Mouse (Mus musculus) lung, adult 2 months (tissue): ENCODE measurements at regions not wholly inside any gene's neighbourhood (a gene's known extent, or its start where the extent isn't known, plus 50 kb on each side); places are given as distances from the start of the nearest gene placed in this dataset.

Experiments
- CTCF ChIP-seq: fragments of 200-500 bp; IDR thresholded peaks from 2 replicates; pipeline ENCODE4 v1.5.1; 2011; ENCODE audit warnings: mild to moderate bottlenecking, low read length, control low read depth; ENCODE audit not compliant: insufficient read depth
- POLR2A ChIP-seq: fragments of 200-500 bp; IDR thresholded peaks from 2 replicates; pipeline ENCODE4 v1.6.1; 2011; ENCODE audit warnings: low read depth, mild to moderate bottlenecking, control low read depth, low read length, borderline replicate concordance; ENCODE audit errors: extremely low read depth

GRCm38 (mm10) chr8:112070251-112070650, 55.4 kb upstream of the Gm6793 start:
- no peak for TF ChIP-seq POLR2A
- TF ChIP-seq CTCF: no peak
